Mouse (Mus musculus): ENCODE data around the gene Cxcr3. TPM values are rescaled to one million over a fixed set of nuclear protein-coding genes. Genes with fewer than 3 reads are reported as not detected.

Cxcr3 gene
- polyA plus RNA-seq (2014; fragmentation: Illumina TruSeq; extraction: RNeasy Lipid Tissue Mini Kit (QIAGEN cat#74804)) = not detected

DNA sequence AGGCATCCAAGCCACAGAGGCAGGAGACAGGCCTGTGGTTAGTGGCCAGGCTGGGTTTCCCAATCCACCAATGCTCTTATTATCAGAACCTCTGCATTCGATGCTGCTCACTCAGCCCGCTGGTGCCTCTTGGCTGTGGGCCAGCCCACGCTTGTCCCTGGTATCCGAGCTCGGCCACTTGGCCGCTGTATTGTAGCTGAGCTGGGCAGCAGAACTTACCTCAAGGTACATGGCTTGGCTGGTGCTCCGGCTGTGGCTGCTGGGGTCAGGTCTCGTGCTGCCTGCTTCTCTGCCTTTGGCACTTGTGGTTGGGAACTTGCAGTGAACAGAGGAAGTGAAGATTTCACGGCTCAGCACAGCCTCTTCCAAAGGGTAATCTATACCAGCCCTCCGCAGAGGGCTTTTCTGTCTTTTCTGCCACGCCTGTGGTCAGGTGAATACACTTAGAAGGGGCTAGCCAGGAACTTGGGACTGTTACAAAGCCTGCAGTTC is at the start of gene Cxcr3:
TSS of gene Cxcr3 (minus strand) at position 442 of the 492 bp plus-strand sequence.

Other genes with a start within 250 kb of the Cxcr3 start
- gene Taf1, start 201.5 kb downstream of the Cxcr3 start, polyA plus RNA-seq (2014; fragmentation: Illumina TruSeq; extraction: RNeasy Lipid Tissue Mini Kit (QIAGEN cat#74804)) = 78.7 TPM
- gene Ogt, start 94.2 kb downstream of the Cxcr3 start, polyA plus RNA-seq (2014; fragmentation: Illumina TruSeq; extraction: RNeasy Lipid Tissue Mini Kit (QIAGEN cat#74804)) = 206 TPM
- not detected for gene Gm4779, start 60.2 kb upstream of the Cxcr3 start, polyA plus RNA-seq (2014; fragmentation: Illumina TruSeq; extraction: RNeasy Lipid Tissue Mini Kit (QIAGEN cat#74804))
- gene 8030474K03Rik, start 60.4 kb upstream of the Cxcr3 start, polyA plus RNA-seq (2014; fragmentation: Illumina TruSeq; extraction: RNeasy Lipid Tissue Mini Kit (QIAGEN cat#74804)) = not detected
- gene Nhsl2, start 115.1 kb upstream of the Cxcr3 start, polyA plus RNA-seq (2014; fragmentation: Illumina TruSeq; extraction: RNeasy Lipid Tissue Mini Kit (QIAGEN cat#74804)) = 18.7 TPM

Data from ovary, adult 10 weeks (tissue).